Mouse (Mus musculus) Patski (cell line): ENCODE measurements around the gene Gpank1. TPM values are rescaled to one million over a fixed set of nuclear protein-coding genes. Genes with fewer than 3 reads are reported as not detected.

Experiments used
- ATAC-seq: fragments of 100-300 bp; one replicate; pipeline ENCODE4 v1.8.0; 2021
- CTCF ChIA-PET: fragments of 350-600 bp; sonication (Branson Sonifier 250); formaldehyde crosslinking; loops from one replicate; lab custom pipeline; 2022; ENCODE audit warnings: inconsistent platforms; lab: Charles Lee
- POLR2A ChIA-PET: fragments of 350-600 bp; sonication (Branson Sonifier 250); formaldehyde crosslinking; loops from one replicate; lab custom pipeline; 2022; ENCODE audit warnings: antibody characterized with exemption, inconsistent platforms; lab: Charles Lee
- DNase-seq: peaks from one replicate; pipeline ENCODE4 v3.0.0-alpha.2; 2011; ENCODE audit warnings: low read depth, low spot score
- H3K27me3 ChIP-seq: fragments of 371-371 bp; one replicate; pipeline ENCODE4 v1.5.1; 2021
- CTCF ChIP-seq: fragments of 100-300 bp; IDR thresholded peaks from one replicate; pipeline ENCODE4 v1.5.1; 2021
- in situ Hi-C: fragments of 300-500 bp; cut with MboI; formaldehyde crosslinking; loops from 3 replicates; pipeline ENCODE4 v1.11.1; 2018; ENCODE audit warnings: low pct_unique_long_range_greater_than_20kb, mixed read lengths
- polyA plus RNA-seq: library from polyadenylated mRNA; unstranded; gene quantifications from one replicate; pipeline ENCODE4 v1.2.3, GENCODE M21; 2021

The Gpank1 gene
- polyA plus RNA-seq, result 28.4 TPM

DNA sequence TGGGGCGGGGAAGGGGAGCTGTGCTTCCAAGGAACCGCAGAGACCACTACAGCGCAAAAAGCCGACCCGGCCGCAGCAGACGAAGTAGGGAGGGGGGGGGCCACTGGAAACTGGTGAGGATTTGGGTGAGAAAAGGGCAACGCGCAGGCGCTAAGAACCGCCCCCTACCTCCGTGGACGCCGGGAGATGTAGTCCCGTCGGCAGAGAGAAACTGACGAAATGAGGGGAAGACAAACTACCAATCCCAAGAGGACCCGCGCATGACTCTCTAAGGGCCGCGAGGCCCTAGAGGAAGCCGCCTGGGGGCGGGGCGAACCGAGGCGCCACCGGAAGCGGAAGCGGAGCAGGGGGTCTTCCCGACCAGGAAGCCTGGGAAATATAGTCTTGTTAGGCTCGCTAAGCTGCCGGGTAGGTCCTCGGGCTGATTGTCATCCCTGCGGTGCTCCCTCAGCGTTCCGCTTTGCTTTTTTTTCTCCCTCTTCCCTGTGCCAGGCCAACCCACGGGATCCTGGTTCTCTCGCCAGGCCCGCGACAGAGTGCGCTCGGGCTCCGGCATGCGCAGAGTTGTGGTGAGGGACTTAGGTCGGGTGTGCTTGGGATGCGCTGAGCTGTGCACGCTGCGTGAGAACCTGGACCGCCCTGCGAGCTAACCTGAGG is at the start of gene Gpank1:
Gpank1 (plus strand) TSS at position 313 of the 657 bp plus-strand sequence.
- POLR2A ChIA-PET, result interaction anchor here (0.7 to 1.6 kb wide), 4 partner anchors 10 to 120 kb away, joined by 3 read pairs; no protein-coding TSS in a partner anchor
- CTCF ChIA-PET, result interaction anchor here (0.8 to 1.8 kb wide), 3 partner anchors 26 to 99 kb away, joined by 3 to 5 read pairs (median 3); no protein-coding TSS in a partner anchor
- TF ChIP-seq CTCF, result no peak
- DNase-seq (peak; percentile 87), ATAC-seq (peak; percentile 89)
- no peaks in the 10 kb centered on the region for H3K27me3 ChIP-seq
- in situ Hi-C loops, result no loop called here

DNA sequence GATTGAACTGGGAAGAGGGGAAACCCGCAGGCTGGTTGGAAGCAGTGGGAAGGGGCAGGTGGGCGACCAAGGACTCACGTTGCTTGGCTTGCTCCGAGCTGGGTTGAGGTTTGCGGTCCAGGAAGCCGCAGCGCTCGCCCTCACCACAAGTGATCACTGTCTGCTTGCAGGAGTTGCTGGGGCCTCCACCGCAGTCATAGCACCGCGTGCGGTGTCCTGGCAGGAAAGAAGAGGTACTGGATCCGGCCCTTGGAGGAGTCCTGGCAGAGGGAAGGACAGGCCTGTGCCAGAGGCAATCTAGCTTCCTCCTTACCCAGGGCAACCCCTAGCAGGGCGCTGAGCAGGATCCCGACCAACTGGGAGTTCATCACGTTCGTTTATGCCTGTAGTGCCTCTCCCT is 47.2 kb upstream of the Gpank1 start:
- DNase-seq (no peak), ATAC-seq (no peak)
- in situ Hi-C loops, result no loop called here
- POLR2A ChIA-PET, result no interaction called here
- H3K27me3 ChIP-seq, result no peaks in the 10 kb centered on the region
- CTCF ChIA-PET, result no interaction called here
- no peak for TF ChIP-seq CTCF

DNA sequence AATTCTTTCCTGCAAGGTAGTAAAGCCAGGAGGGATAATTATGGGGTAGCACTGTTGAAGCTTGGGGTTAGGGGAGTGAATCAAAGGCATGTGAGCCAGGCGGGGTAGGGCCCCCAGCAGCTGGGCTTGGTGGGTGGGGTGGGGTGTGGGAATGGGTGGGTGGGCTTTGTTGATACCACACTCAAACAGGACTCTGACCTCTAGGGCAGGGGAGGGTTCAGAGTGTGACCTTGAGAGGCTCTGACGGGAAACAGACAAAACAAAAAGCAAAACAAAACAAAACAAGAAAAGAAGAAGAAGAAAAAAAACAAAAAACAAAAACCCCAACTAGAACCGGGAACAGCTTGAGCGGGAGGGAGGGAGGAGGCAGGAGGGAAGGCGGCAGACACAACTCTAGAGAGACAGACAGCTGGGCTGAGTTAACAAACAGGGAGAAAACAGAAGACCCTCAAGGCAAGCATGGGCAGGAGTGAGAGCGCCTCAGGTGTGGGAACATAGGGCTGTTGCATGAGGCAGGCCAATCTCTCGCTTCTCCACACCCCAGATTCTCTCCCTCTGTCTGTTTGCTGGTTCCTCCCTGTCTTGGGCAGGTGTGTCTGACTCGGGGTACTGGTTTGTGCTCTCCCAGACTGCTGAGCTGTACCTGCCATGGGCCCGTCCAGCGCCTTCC is 44.6 kb upstream of the Gpank1 start, which contains the start of gene Ly6g6e:
Ly6g6e (plus strand) TSS at position 396 of the 670 bp plus-strand sequence.
- POLR2A ChIA-PET, result no interaction called here
- TF ChIP-seq CTCF, result no peak
- ATAC-seq (no peak), DNase-seq (no peak)
- in situ Hi-C loops, result no loop called here
- CTCF ChIA-PET, result interaction anchor here (1.7 to 1.8 kb wide), 2 partner anchors 12 to 56 kb away, joined by 4 read pairs; no protein-coding TSS in a partner anchor
- H3K27me3 ChIP-seq, result no peaks in the 10 kb centered on the region

DNA sequence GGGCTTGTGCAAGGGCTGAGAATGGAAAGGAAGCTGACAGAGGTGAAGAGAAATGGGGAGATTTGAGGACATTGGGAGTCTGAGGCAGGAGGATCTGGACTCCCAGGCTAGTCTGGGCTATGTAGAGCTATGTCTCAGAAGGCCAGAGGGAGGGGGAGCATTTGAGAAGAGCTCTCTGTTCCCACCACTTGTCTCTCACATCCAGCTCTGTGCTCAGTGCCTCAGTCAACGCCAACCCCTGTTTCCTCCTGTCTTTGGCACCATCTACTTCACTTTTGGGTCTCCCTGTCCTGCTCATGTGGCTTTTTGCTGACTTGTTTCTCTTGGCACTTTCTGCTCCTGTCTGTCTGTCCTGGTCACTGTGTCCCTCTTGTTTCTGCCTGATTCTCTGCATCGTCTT is 44.0 kb upstream of the Gpank1 start:
- no peak for ATAC-seq
- POLR2A ChIA-PET, result no interaction called here
- DNase-seq, result no peak
- CTCF ChIA-PET, result interaction anchor here (1.7 to 1.8 kb wide), 2 partner anchors 13 to 56 kb away, joined by 4 read pairs; no protein-coding TSS in a partner anchor
- in situ Hi-C loops, result no loop called here
- H3K27me3 ChIP-seq, result no peaks in the 10 kb centered on the region
- no peak for TF ChIP-seq CTCF

DNA sequence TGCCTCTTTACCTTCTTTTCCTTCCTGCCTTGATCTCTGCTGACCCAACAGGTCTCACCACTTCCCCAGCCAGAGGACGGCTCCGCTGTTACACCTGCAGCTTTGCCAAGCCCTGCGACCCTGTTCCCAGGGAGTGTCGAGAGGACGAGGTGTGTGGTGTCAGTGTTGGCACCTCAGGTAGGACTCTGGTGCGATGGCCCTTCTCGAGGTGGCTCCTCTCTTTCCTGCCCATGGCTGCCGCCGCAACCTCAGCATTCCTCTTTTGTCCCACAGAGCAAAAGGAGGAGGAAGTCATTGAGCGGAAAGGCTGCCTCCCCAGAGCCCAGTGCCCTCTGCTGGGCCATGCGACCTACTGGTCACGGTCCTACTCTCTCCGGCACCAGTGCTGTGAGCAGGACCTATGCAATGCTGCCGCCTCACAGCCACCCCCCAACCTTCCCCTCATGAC is 43.4 kb upstream of the Gpank1 start, which contains the start of gene Ly6g6d:
Ly6g6d (minus strand) TSS at position 280 of the 448 bp plus-strand sequence.
- no peak for TF ChIP-seq CTCF
- peaks cover 3% of the 10 kb centered on the region for H3K27me3 ChIP-seq
- DNase-seq (no peak), ATAC-seq (peak; percentile 37)
- POLR2A ChIA-PET, result no interaction called here
- CTCF ChIA-PET, result interaction anchor here (1.8 kb wide), 1 partner anchor 57 kb away, joined by 4 read pairs; no protein-coding TSS in a partner anchor
- in situ Hi-C loops, result no loop called here

DNA sequence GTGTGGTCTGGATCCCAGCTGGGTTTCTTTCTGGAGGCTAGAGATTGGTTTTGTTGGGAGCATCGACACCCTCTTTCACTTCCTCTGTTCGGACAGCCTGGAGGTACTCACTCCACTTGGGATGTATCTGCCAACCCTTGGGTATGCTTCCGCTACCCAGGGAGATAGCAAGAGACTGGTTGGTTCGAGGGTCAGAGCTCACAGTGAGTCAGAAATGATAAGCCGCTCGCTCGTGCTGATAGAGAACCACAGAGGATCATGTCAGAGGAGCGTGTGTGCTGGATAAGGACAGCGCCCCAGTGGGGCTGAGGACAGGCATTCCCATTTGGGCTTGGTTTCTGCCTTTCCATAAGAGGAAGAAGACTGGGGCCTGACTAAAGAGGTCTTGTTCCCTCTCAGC is 41.5 kb upstream of the Gpank1 start:
- H3K27me3 ChIP-seq, result peaks cover 7% of the 10 kb centered on the region
- TF ChIP-seq CTCF, result no peak
- ChIA-PET POLR2A (no interaction called here), CTCF (interaction anchor here (1.3 kb wide), 1 partner anchor 58 kb away, joined by 4 read pairs; no protein-coding TSS in a partner anchor)
- in situ Hi-C loops, result no loop called here
- ATAC-seq (no peak), DNase-seq (no peak)

DNA sequence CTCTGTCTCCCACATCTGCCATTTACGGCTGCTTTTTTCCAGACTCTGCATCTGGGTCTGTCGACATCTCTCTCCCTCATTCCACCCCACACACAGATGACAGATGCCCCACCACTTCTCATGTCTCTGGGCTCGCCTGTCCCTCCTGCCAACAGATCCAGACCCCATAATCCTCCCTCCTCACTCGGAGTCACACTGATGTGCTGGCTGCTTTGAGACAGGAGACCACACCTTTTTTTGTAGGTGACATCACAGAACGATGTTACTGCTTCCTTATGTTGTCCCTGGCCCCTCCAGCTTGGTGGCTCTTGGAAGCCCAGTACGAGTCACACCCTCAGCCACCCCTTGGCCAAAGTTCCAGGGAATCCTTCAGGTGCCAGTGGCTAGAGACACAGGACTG is 41.0 kb upstream of the Gpank1 start:
- in situ Hi-C loops, result no loop called here
- DNase-seq (no peak), ATAC-seq (no peak)
- ChIA-PET CTCF (interaction anchor here (1.3 kb wide), 1 partner anchor 58 kb away, joined by 4 read pairs; no protein-coding TSS in a partner anchor), POLR2A (no interaction called here)
- no peak for TF ChIP-seq CTCF
- peaks cover 7% of the 10 kb centered on the region for H3K27me3 ChIP-seq

DNA sequence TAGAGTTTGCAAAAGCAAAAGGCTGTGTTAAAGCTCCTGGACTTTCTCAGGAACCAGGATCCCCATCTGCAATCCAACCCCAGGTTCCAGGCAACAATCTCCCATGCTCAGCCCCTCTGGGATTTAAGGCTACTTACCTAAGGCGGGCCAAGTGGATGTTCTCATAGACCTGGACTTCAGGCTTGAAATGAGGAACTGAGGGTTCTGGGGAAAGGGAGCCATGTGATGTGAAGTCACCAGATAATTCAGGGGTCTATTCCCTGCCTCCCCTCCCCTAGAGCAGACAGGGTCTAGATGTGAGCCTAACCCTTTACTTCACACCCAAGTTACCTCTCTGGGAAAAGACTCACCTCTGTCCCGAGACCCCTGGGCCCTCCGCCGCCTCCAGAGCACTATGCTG is 40.5 kb upstream of the Gpank1 start:
- ChIA-PET POLR2A (no interaction called here), CTCF (no interaction called here)
- in situ Hi-C loops, result no loop called here
- DNase-seq, result no peak
- no peak for ATAC-seq
- TF ChIP-seq CTCF, result no peak
- peaks cover 7% of the 10 kb centered on the region for H3K27me3 ChIP-seq

DNA sequence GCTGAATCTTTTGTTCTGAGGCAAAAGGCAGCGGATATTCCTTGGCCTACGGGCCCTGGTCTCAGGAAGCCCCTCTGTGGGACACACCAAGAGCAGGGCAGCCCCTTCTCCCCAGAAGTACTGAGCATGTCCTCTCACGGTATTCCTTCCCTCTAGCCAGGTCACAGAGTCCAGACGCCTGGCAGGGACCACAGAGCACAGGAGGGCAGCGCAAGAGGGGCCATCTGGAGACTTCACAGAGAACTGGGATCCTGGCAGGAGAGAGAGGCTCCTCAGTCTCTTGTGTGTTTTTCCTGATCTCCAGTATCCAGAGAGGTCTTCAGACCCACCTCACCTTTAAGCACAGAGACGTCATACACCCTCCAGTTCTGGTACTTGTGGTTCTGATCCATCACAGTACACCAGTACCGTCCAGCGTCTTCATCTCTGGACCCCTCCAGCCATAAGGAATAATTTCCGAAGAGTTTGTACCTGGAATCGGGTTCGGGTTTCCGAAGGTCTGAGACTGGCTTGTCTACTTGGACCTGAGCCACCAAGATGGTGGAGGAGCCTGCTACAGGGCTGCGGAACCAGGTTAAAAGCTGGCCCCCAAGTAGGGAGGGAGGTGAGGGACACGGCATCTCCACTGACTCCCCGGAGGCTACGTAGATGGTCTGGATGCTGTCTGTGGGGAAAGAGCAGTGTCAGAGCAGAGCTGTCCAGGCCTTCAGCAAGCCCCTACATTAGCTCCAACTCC is 38.2 kb upstream of the Gpank1 start:
- CTCF ChIA-PET, result interaction anchor here (1.5 kb wide), 1 partner anchor 62 kb away, joined by 3 read pairs; no protein-coding TSS in a partner anchor
- no peak for TF ChIP-seq CTCF
- ATAC-seq, result no peak
- POLR2A ChIA-PET, result interaction anchor here (0.6 kb wide), 1 partner anchor 140 kb away, joined by 4 read pairs; no protein-coding TSS in a partner anchor
- in situ Hi-C loops, result no loop called here
- DNase-seq, result no peak
- H3K27me3 ChIP-seq, result peaks cover 13% of the 10 kb centered on the region
